Mouse (Mus musculus): ENCODE results near the gene Sfxn5. TPM values are rescaled to one million over a fixed set of nuclear protein-coding genes. Genes with fewer than 3 reads are reported as not detected.

Gene Sfxn5
- total and polyA plus RNA-seq, 3 experiments, result 4.2 to 5.3 (median 4.9) TPM

- TF ChIP-seq EP300 (IDR thresholded peaks at IDR 0.05; ENCODE audit: insufficient read depth, low read depth, low read length), result no peak
- no peak for TF ChIP-seq POLR2A (IDR thresholded peaks at IDR 0.05; ENCODE audit: insufficient read depth, low read depth, low read length)
- TF ChIP-seq CTCF (IDR thresholded peaks at IDR 0.05), result no peak
Observed at GRCm38 (mm10) chr6:85219706-85220105, 113.5 kb downstream of the Sfxn5 start.

GRCm38 (mm10) chr6:85218684-85219445 is 114.4 kb downstream of the Sfxn5 start:
- Histone ChIP-seq H3K36me3 (ENCODE audit: control insufficient read depth, insufficient read depth, low read length) (no peaks in the 10 kb centered on the region), H3K9ac (ENCODE audit: low read depth, low read length) (no peak overlapping the region), H3K4me1 (ENCODE audit: control insufficient read depth, insufficient read depth, low read length) (no peaks in the 10 kb centered on the region), H3K27me3 (ENCODE audit: control insufficient read depth, insufficient read depth, low read length) (no peaks in the 10 kb centered on the region), H3K27ac (no peak overlapping the region), H3K4me3 (no peak overlapping the region), H3K79me2 (replicated peaks; ENCODE audit: control insufficient read depth, insufficient read depth, low read length) (no peaks in the 10 kb centered on the region)
- 71% methylated on average over 5 of the region's 5 CpGs for WGBS
- no peak for DNase-seq
- intact Hi-C loops (cut with DNase I), result no loop called here
- TF ChIP-seq POLR2A (IDR thresholded peaks at IDR 0.05; ENCODE audit: insufficient read depth, low read depth, low read length), result no peak
- TF ChIP-seq EP300 (IDR thresholded peaks at IDR 0.05; ENCODE audit: insufficient read depth, low read depth, low read length), result no peak
- TF ChIP-seq CTCF (IDR thresholded peaks at IDR 0.05), result no peak

More at GRCm38 (mm10) chr6:85219706-85220105, 113.5 kb downstream of the Sfxn5 start:
- intact Hi-C loops (cut with DNase I), result no loop called here
- no peaks in the 10 kb centered on the region for H3K4me1 ChIP-seq (ENCODE audit: control insufficient read depth, insufficient read depth, low read length)
- DNase-seq, result no peak
- no peaks in the 10 kb centered on the region for H3K79me2 ChIP-seq (replicated peaks; ENCODE audit: control insufficient read depth, insufficient read depth, low read length)
- H3K36me3 ChIP-seq (ENCODE audit: control insufficient read depth, insufficient read depth, low read length), result no peaks in the 10 kb centered on the region
- H3K4me3 ChIP-seq, result no peak overlapping the region
- H3K27ac ChIP-seq, result no peak overlapping the region
- H3K27me3 ChIP-seq (ENCODE audit: control insufficient read depth, insufficient read depth, low read length), result no peaks in the 10 kb centered on the region
- 92% methylated on average over 11 of the region's 11 CpGs for WGBS
- H3K9ac ChIP-seq (ENCODE audit: low read depth, low read length), result no peak overlapping the region

- H3K27me3 ChIP-seq (ENCODE audit: control insufficient read depth, insufficient read depth, low read length), result no peaks in the 10 kb centered on the region
- intact Hi-C loops (cut with DNase I), result no loop called here
- TF ChIP-seq EP300 (IDR thresholded peaks at IDR 0.05; ENCODE audit: insufficient read depth, low read depth, low read length) (no peak), POLR2A (IDR thresholded peaks at IDR 0.05; ENCODE audit: insufficient read depth, low read depth, low read length) (no peak), CTCF (IDR thresholded peaks at IDR 0.05) (no peak)
- H3K4me3 ChIP-seq, result no peak overlapping the region
- no peak for DNase-seq
- H3K27ac ChIP-seq, result no peak overlapping the region
- no peaks in the 10 kb centered on the region for H3K4me1 ChIP-seq (ENCODE audit: control insufficient read depth, insufficient read depth, low read length)
- H3K36me3 ChIP-seq (ENCODE audit: control insufficient read depth, insufficient read depth, low read length), result no peaks in the 10 kb centered on the region
- WGBS, result 82% methylated on average over 4 of the region's 4 CpGs
- H3K79me2 ChIP-seq (replicated peaks; ENCODE audit: control insufficient read depth, insufficient read depth, low read length), result no peaks in the 10 kb centered on the region
- no peak overlapping the region for H3K9ac ChIP-seq (ENCODE audit: low read depth, low read length)
Observed at GRCm38 (mm10) chr6:85218251-85218650, 115.0 kb downstream of the Sfxn5 start.

GRCm38 (mm10) chr6:85210686-85211085 is 122.5 kb downstream of the Sfxn5 start:
- H3K4me3 ChIP-seq, result no peak overlapping the region
- no peak overlapping the region for H3K27ac ChIP-seq
- no peak for DNase-seq
- WGBS, result 34% methylated on average over 1 of the region's 1 CpGs
- no peaks in the 10 kb centered on the region for H3K79me2 ChIP-seq (replicated peaks; ENCODE audit: control insufficient read depth, insufficient read depth, low read length)
- intact Hi-C loops (cut with DNase I), result no loop called here
- H3K9ac ChIP-seq (ENCODE audit: low read depth, low read length), result no peak overlapping the region
- H3K36me3 ChIP-seq (ENCODE audit: control insufficient read depth, insufficient read depth, low read length), result no peaks in the 10 kb centered on the region
- TF ChIP-seq EP300 (IDR thresholded peaks at IDR 0.05; ENCODE audit: insufficient read depth, low read depth, low read length), result no peak
- no peak for TF ChIP-seq POLR2A (IDR thresholded peaks at IDR 0.05; ENCODE audit: insufficient read depth, low read depth, low read length)
- TF ChIP-seq CTCF (IDR thresholded peaks at IDR 0.05), result no peak
- no peaks in the 10 kb centered on the region for H3K27me3 ChIP-seq (ENCODE audit: control insufficient read depth, insufficient read depth, low read length)
- no peaks in the 10 kb centered on the region for H3K4me1 ChIP-seq (ENCODE audit: control insufficient read depth, insufficient read depth, low read length)

GRCm38 (mm10) chr6:85209226-85209967 is 123.8 kb downstream of the Sfxn5 start:
- H3K9ac ChIP-seq (ENCODE audit: low read depth, low read length), result no peak overlapping the region
- 60% methylated on average over 9 of the region's 9 CpGs for WGBS
- no peaks in the 10 kb centered on the region for H3K36me3 ChIP-seq (ENCODE audit: control insufficient read depth, insufficient read depth, low read length)
- H3K27ac ChIP-seq, result no peak overlapping the region
- no peaks in the 10 kb centered on the region for H3K27me3 ChIP-seq (ENCODE audit: control insufficient read depth, insufficient read depth, low read length)
- no peak for TF ChIP-seq CTCF (IDR thresholded peaks at IDR 0.05)
- no peak for TF ChIP-seq POLR2A (IDR thresholded peaks at IDR 0.05; ENCODE audit: insufficient read depth, low read depth, low read length)
- H3K4me1 ChIP-seq (ENCODE audit: control insufficient read depth, insufficient read depth, low read length), result no peaks in the 10 kb centered on the region
- H3K79me2 ChIP-seq (replicated peaks; ENCODE audit: control insufficient read depth, insufficient read depth, low read length), result no peaks in the 10 kb centered on the region
- no peak for DNase-seq
- intact Hi-C loops (cut with DNase I), result no loop called here
- no peak overlapping the region for H3K4me3 ChIP-seq

- H3K27ac ChIP-seq, result no peak overlapping the region
Observed at GRCm38 (mm10) chr6:85207345-85207744, 125.9 kb downstream of the Sfxn5 start.

More at GRCm38 (mm10) chr6:85207345-85207744, 125.9 kb downstream of the Sfxn5 start:
- Histone ChIP-seq H3K27me3 (ENCODE audit: control insufficient read depth, insufficient read depth, low read length) (no peaks in the 10 kb centered on the region), H3K79me2 (replicated peaks; ENCODE audit: control insufficient read depth, insufficient read depth, low read length) (no peaks in the 10 kb centered on the region), H3K36me3 (ENCODE audit: control insufficient read depth, insufficient read depth, low read length) (no peaks in the 10 kb centered on the region), H3K9ac (ENCODE audit: low read depth, low read length) (no peak overlapping the region), H3K4me1 (ENCODE audit: control insufficient read depth, insufficient read depth, low read length) (no peaks in the 10 kb centered on the region), H3K4me3 (no peak overlapping the region)
- TF ChIP-seq EP300 (IDR thresholded peaks at IDR 0.05; ENCODE audit: insufficient read depth, low read depth, low read length) (no peak), POLR2A (IDR thresholded peaks at IDR 0.05; ENCODE audit: insufficient read depth, low read depth, low read length) (no peak), CTCF (IDR thresholded peaks at IDR 0.05) (no peak)
- no peak for DNase-seq
- intact Hi-C loops (cut with DNase I), result no loop called here
- WGBS, result 77% methylated on average over 5 of the region's 5 CpGs

Measured in heart, adult 2 months (tissue).